In genomic region chr2:178927038-178927660, GRCm38 (mm10) we compare ENCODE assay signal across 27 mouse cellular contexts.
DNase-seq lines count a peak whose midpoint lies in the region; ATAC-seq lines count a peak whose summit lies in the region.
"Had no signal": no experiment of that assay in that cellular context is flagged by ENCODE, and none has a peak within 500 bp of the region (broad histone marks: within the 10 kb centered on the region; RNA-seq: fewer than 3 reads in every experiment).

No protein-coding gene starts in this region.

- H3K9ac ChIP-seq in forebrain, embryonic 13.5 days: no peak overlapping the region
- H3K9ac ChIP-seq in kidney, embryonic 15.5 days: no peak overlapping the region
- no peak overlapping the region for H3K9ac ChIP-seq in embryonic facial prominence, embryonic 14.5 days (ENCODE audit: low read depth, low read length)
- H3K9ac ChIP-seq: heart, embryonic 13.5 days; liver, embryonic 14.5 days; lung, embryonic 15.5 days; neural tube, embryonic 12.5 days had no signal

- ATAC-seq in forebrain, embryonic 13.5 days: no peak
- ATAC-seq in kidney, embryonic 15.5 days (replicated peaks; ENCODE audit: low FRiP score): peak; percentile 89
- 0 out of 2 replicates have a peak, but pooled peaks have one; percentile 26 for ATAC-seq in embryonic facial prominence, embryonic 14.5 days (ENCODE audit: low read depth)
- ATAC-seq: forebrain, embryonic 16.5 days; intestine, embryonic 16.5 days; Patski had no signal

- intact Hi-C loops in gastrocnemius, postnatal 36 days (cut with DNase I): no loop called here

- H3K4me2 ChIP-seq in forebrain, embryonic 13.5 days: no peak overlapping the region
- H3K4me2 ChIP-seq in kidney, embryonic 15.5 days: no peak overlapping the region
- no peak overlapping the region for H3K4me2 ChIP-seq in embryonic facial prominence, embryonic 14.5 days (ENCODE audit: low read depth, low read length)
- H3K4me2 ChIP-seq: heart, embryonic 13.5 days; lung, embryonic 15.5 days; midbrain, embryonic 11.5 days; neural tube, embryonic 12.5 days had no signal

- H3K36me3 ChIP-seq in forebrain, embryonic 10.5 days (replicated peaks): no peaks in the 10 kb centered on the region
- H3K36me3 ChIP-seq in forebrain, embryonic 13.5 days (ENCODE audit: poor library complexity, severe bottlenecking): no peaks in the 10 kb centered on the region
- H3K36me3 ChIP-seq in kidney, embryonic 15.5 days: no peaks in the 10 kb centered on the region
- H3K36me3 ChIP-seq in embryonic facial prominence, embryonic 14.5 days (ENCODE audit: control insufficient read depth, insufficient read depth, low read length): no peaks in the 10 kb centered on the region
- H3K36me3 ChIP-seq: G1E; heart, embryonic 13.5 days; lung, embryonic 15.5 days; neural tube, embryonic 12.5 days had no signal

- peaks cover 17% of the 10 kb centered on the region for H3K4me1 ChIP-seq in forebrain, embryonic 10.5 days
- peaks cover 10% of the 10 kb centered on the region for H3K4me1 ChIP-seq in forebrain, embryonic 13.5 days
- H3K4me1 ChIP-seq in kidney, embryonic 15.5 days: peaks cover 30% of the 10 kb centered on the region
- H3K4me1 ChIP-seq in embryonic facial prominence, embryonic 14.5 days (ENCODE audit: control insufficient read depth, insufficient read depth, low read length): no peaks in the 10 kb centered on the region
- H3K4me1 ChIP-seq: heart, embryonic 13.5 days; lung, embryonic 15.5 days; neural tube, embryonic 12.5 days had no signal

- peak overlapping the region; percentile 53; the same call in 1 of the 2 replicates for H3K27ac ChIP-seq in forebrain, embryonic 10.5 days
- H3K27ac ChIP-seq in forebrain, embryonic 13.5 days: no peak overlapping the region
- peak overlapping the region; percentile 66 for H3K27ac ChIP-seq in kidney, embryonic 15.5 days
- H3K27ac ChIP-seq in embryonic facial prominence, embryonic 14.5 days (replicated peaks; ENCODE audit: low read depth, low read length): no peak overlapping the region
- H3K27ac ChIP-seq: gastrocnemius, adult 2 months; heart, embryonic 13.5 days; liver, embryonic 14.5 days; lung, embryonic 15.5 days; neural tube, embryonic 12.5 days had no signal

- H3K4me3 ChIP-seq in forebrain, embryonic 10.5 days: no peak overlapping the region
- no peak overlapping the region for H3K4me3 ChIP-seq in forebrain, embryonic 13.5 days
- H3K4me3 ChIP-seq in kidney, embryonic 15.5 days (replicated peaks): no peak overlapping the region
- H3K4me3 ChIP-seq in embryonic facial prominence, embryonic 14.5 days (ENCODE audit: low read depth, low read length): no peak overlapping the region
- H3K4me3 ChIP-seq: gastrocnemius, adult 2 months; heart, embryonic 13.5 days; lung, embryonic 15.5 days; myocyte; neural tube, embryonic 12.5 days had no signal

- H3K27me3 ChIP-seq in forebrain, embryonic 10.5 days (ENCODE audit: poor library complexity, severe bottlenecking): no peaks in the 10 kb centered on the region; the same call in 1 of the 2 replicates
- H3K27me3 ChIP-seq in forebrain, embryonic 13.5 days: no peaks in the 10 kb centered on the region
- no peaks in the 10 kb centered on the region for H3K27me3 ChIP-seq in kidney, embryonic 15.5 days
- no peaks in the 10 kb centered on the region for H3K27me3 ChIP-seq in embryonic facial prominence, embryonic 14.5 days (replicated peaks; ENCODE audit: control insufficient read depth, insufficient read depth, low read length)
- H3K27me3 ChIP-seq: heart, embryonic 13.5 days; lung, embryonic 15.5 days; neural tube, embryonic 12.5 days; Patski had no signal

- 59% methylated on average over 13 of the region's 13 CpGs for WGBS in forebrain, embryonic 10.5 days
- WGBS in forebrain, embryonic 13.5 days: 49% methylated on average over 13 of the region's 13 CpGs
- WGBS in kidney, embryonic 15.5 days: 53% methylated on average over 13 of the region's 13 CpGs
- WGBS in embryonic facial prominence, embryonic 14.5 days: 71% methylated on average over 13 of the region's 13 CpGs

- no peak for DNase-seq in forebrain, embryonic 10.5 days (ENCODE audit: extremely low spot score, low spot score)
- DNase-seq in kidney, adult 11 months: no peak
- no peak for DNase-seq in embryonic facial prominence, embryonic 14.5 days (ENCODE audit: low spot score)
- peak; percentile 35 for DNase-seq in retina, embryonic 14.5 days (ENCODE audit: low spot score)
- no peak for DNase-seq in gastrocnemius, postnatal 36 days
- DNase-seq in adipocyte (ENCODE audit: low spot score): no peak
- DNase-seq: adrenal gland, postnatal 14 days; cerebellum, adult 11-12 months; cerebellum, adult 9-11 months; gastrocnemius, adult 2 months; heart, postnatal 10 days; layer of hippocampus, adult 9-11 months; liver; right cerebral cortex, postnatal 14 days; thymus, postnatal 4 days had no signal

- no peaks in the 10 kb centered on the region for H3K9me3 ChIP-seq in forebrain, embryonic 10.5 days
- H3K9me3 ChIP-seq in forebrain, embryonic 13.5 days (replicated peaks): no peaks in the 10 kb centered on the region
- no peaks in the 10 kb centered on the region for H3K9me3 ChIP-seq in kidney, embryonic 15.5 days (replicated peaks)
- H3K9me3 ChIP-seq in embryonic facial prominence, embryonic 14.5 days (ENCODE audit: control insufficient read depth, low read length): no peaks in the 10 kb centered on the region
- H3K9me3 ChIP-seq: heart, embryonic 13.5 days; lung, embryonic 15.5 days; neural tube, embryonic 12.5 days had no signal

Comparison
In these comparisons a context has a peak if more than half of its experiments do, and no peak if none do; other contexts are left out.
1. H3K27ac ChIP-seq: peak in forebrain, embryonic 10.5 days (single experiment) and kidney, embryonic 15.5 days (single experiment); none in forebrain, embryonic 13.5 days (single experiment) and embryonic facial prominence, embryonic 14.5 days (single experiment).